Mouse (Mus musculus): ENCODE measurements around the gene Tagap1.
"Not testable (repeated sequence)": the region's sequence is repeated elsewhere in the genome, so short reads cannot be mapped to it uniquely, and the experiment has no call there.

GRCm38 (mm10) chr17:6970334-6970733, 9.4 kb upstream of the Tagap1 start, which contains the start of gene Rnaset2b:
- not testable (repeated sequence) for TF ChIP-seq CTCF, EP300 (IDR thresholded peaks at IDR 0.05; ENCODE audit: low read depth)
